Mouse (Mus musculus) gastrocnemius, adult 2 months (tissue): ENCODE results near the gene Rbms1. TPM values are rescaled to one million over a fixed set of nuclear protein-coding genes. Genes with fewer than 3 reads are reported as not detected.
A peak's percentile ranks its signal among the peaks of the same experiment; 100 is the strongest.

ENCODE experiments used
- DNase-seq: peaks from one replicate; pipeline ENCODE4 v3.0.0; 2022
- H3K27ac ChIP-seq: fragments of 200-600 bp; 2 replicates; pipeline ENCODE4 v1.8.1; 2022; ENCODE audit warnings: mild to moderate bottlenecking
- H3K4me3 ChIP-seq: fragments of 200-600 bp; 2 replicates; pipeline ENCODE4 v1.8.1; 2022; ENCODE audit warnings: mild to moderate bottlenecking, moderate library complexity
- CTCF ChIP-seq: fragments of 200-600 bp; IDR thresholded peaks from 2 replicates; pipeline ENCODE4 v1.8.1; 2022; ENCODE audit warnings: antibody characterized with exemption, mild to moderate bottlenecking, moderate library complexity
- intact Hi-C: fragments of 180-260 bp; cut with DNase I; formaldehyde crosslinking; loops from one replicate; pipeline ENCODE4 v1.15.1; 2025
- total RNA-seq, 2 experiments: library from RNA; stranded (reverse); gene quantifications; 2 replicates each; pipeline ENCODE4 v1.2.3; 2021

Gene Rbms1
- total RNA-seq, 2 experiments from 2014 or later, result 17.2 to 27.8 TPM

DNA sequence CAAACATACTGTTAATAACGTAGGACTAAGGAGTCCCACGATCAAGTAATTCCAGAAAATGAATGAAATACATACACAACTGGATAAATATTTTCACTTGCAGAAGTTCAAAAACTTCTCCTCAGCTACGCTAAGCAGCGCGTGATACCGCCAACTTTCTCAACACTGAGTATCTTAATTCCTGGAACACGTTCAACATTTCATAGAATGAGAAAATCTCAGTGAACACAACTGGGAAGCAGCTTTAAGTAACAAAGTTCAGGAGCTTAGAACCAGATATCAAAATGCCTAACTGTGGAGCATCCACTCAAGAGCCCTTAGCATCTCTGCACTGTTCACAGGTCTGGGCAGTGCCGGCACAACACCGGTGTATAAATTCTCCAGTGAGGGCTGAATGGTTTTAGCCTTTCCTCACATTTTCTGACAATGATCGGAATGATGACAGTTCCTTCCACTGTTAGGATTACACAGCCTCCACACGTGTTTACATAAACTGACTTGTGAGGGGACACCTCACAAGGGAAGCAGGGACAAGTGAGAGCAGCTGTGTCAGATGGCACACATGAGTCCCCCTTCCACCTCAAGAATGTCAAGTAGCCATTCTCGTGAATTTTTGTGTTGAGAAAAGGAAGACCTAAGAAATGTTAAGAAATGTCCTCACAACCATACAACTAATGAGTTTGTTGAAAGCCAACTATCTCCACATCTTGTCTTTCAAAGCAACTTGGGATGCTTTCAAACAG lies 93.8 kb downstream of the Rbms1 start:
- no peak for DNase-seq
- intact Hi-C loops, result no loop called here
- no peak overlapping the region for H3K4me3 ChIP-seq
- no peak for TF ChIP-seq CTCF
- no peak overlapping the region for H3K27ac ChIP-seq

DNA sequence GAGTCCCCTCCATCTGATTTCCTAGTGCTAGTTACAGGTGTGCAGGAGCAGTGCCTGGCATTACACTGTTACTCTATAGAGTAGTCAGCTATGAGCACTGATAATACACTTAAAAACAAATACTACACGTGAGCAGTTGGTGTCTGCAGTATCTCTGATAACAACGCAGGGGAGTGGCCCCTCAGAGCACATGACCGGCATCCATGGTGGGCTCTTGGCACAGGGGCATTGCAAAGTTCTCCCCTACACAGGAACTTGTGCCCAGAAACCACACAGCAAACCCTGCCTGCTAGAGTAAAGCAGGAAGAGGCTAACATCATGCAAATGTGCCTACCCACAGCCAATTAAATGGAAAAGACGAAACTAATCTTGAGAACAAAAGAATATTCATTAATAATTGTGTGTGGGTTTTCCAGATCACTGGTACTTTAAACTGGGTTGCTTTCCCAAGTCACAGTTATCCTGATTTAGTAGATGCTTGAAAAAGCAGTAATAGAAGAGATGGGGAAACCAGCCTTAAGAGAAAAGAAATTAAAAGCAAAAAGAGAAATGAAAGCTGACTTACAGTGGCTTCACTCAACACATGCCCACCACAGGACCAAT lies 94.8 kb downstream of the Rbms1 start:
- Histone ChIP-seq H3K4me3 (no peak overlapping the region), H3K27ac (no peak overlapping the region)
- no peak for TF ChIP-seq CTCF
- intact Hi-C loops, result no loop called here
- no peak for DNase-seq

DNA sequence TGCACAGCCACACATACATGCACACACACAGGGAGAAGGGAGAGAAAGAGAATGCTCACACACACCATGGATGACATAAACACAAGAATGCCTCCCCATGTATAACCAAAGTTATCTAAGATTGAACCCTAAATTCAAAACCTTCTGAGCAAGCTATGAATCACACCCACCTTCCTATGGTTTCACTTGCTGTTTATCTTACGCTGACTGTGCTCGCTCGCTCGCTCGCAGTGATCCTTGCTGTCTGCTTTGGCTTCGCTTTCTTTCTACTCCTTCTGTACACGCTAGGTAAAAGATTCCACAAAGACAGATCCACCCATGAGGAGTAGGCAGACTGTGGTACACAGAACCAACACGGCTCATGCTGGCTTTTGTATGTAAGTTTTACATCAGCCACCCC lies 95.7 kb downstream of the Rbms1 start:
- H3K4me3 ChIP-seq, result no peak overlapping the region
- no peak for DNase-seq
- intact Hi-C loops, result no loop called here
- TF ChIP-seq CTCF, result no peak
- H3K27ac ChIP-seq, result no peak overlapping the region

DNA sequence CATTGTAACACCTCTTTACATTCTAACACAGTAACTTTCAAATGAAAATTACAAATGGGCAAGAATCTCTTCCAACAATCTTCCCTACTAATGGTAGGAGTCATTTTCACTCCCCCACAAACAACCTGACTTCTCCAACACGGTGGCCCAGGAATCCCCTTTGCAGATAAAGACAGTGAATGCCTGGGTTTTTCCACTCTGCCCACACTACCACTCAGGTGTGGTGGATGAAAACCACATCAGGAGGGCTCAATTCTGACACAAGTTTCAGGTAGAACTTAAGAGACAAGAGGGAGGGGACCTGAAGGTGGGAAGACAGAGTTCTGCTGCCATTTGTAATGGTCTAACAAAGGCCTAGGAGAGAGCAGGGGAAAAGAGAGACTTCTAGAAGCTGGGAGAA lies 97.1 kb downstream of the Rbms1 start:
- H3K4me3 ChIP-seq, result no peak overlapping the region
- no peak overlapping the region for H3K27ac ChIP-seq
- intact Hi-C loops, result no loop called here
- no peak for TF ChIP-seq CTCF
- DNase-seq, result no peak

DNA sequence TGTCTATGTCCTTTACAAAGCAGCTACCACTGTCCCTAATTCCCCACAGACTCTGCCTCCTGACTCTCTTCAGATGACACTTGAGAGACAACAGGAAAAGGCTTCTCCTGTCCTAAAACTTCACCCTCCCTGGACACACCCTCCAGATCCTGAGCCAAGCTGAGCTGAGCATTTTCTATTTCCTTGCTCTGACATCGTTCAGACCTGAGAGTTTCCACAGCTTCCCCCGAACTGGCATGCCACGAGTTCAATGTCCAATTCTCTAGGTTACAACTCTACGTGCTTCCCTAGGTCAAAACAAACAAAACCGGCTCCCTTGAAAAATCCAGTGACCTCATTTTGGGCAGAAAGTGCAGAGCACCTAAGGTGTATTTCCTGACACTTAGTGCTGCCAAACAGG lies 98.0 kb downstream of the Rbms1 start:
- intact Hi-C loops, result no loop called here
- H3K27ac ChIP-seq, result peak overlapping the region; percentile 66
- H3K4me3 ChIP-seq, result peak overlapping the region; percentile 35
- TF ChIP-seq CTCF, result no peak
- DNase-seq, result peak; percentile 51

DNA sequence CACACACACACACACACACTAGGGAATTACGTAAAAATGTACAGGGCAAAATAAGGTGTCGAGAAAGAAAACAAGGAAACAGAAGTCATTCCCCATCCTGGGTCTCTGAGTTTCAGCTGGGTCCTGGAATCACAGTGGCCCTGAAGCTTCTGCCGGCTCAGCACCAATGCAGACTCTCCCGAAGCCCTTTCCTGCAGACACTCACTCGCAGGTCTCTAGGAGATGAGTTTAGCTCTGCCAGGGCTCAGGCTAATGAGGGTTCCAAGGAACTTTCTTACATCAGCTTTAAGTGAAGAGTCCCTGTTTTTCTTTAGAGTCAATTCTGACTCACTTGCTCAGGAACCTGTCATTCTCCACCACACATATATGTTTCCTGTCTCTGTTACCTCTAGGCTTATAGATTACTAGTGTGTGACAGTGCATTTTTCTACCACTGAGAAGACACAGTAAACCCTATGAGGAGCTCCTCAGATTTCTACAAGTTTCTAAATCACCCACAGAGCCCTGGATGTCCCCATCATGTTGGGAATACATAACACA lies 98.7 kb downstream of the Rbms1 start:
- Histone ChIP-seq H3K27ac (peak overlapping the region; percentile 66), H3K4me3 (no peak overlapping the region)
- no peak for DNase-seq
- intact Hi-C loops, result no loop called here
- TF ChIP-seq CTCF, result no peak

DNA sequence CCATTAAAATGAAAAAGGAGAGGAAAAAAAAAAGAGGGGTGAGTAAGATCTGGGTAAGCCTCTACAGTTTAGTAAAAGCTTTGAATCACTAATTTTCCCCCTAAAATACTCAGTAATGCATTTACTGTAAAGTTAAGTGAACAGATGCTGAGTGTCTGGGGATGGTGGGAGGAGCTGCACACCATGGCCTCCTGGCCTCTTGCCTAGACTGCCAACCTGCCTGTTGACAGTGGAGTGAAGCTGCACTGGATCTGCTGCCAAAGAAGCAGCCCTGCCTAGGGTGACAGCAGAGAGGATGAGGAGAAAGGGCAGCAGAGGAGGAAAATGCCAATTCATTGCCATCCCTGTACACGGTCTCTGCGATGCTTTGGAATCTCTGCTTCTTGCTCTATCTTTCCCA lies 99.2 kb downstream of the Rbms1 start:
- intact Hi-C loops, result no loop called here
- peak; percentile 63 for DNase-seq
- Histone ChIP-seq H3K4me3 (no peak overlapping the region), H3K27ac (peak overlapping the region; percentile 43; the same call in 1 of the 2 replicates)
- no peak for TF ChIP-seq CTCF

DNA sequence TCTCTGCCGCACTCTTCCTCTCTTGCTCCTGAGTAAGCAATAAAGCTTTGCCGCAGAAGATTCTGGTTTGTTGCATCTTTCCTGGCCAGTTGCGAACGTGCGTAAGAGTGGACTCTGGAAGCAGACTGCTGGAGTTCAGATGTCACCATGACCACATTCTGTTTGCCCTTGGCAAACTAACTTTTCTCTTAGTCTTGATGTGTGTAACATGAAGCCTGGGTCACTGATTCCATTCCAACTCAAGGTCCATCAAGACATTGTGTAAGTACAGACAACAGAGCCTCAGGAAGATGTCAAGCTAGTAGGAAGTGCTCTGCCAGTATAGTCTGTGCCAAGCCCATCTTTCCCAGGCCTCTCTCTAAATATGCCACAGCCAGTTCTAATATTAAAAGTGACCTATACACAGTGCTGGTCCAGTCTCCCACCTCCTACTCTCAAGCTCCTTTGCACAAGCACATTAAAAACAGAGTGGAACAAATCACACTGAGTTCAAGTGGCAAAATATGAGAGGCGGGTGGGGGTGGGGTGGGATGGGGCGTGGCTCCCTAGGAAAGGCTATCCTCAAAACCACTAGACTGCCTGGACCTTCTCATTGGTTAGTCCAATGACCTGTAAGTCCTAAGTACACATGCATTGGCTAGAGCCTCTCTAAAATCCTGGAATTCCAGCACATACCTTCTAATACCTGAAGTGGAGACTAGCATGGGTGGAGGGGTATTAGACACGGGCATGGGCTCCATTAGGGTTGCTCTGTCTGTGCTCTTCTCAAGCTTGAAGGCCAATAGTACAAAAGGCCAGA lies 99.9 kb downstream of the Rbms1 start:
- no peak for DNase-seq
- peak overlapping the region; percentile 43; the same call in 1 of the 2 replicates for H3K27ac ChIP-seq
- intact Hi-C loops, result no loop called here

DNA sequence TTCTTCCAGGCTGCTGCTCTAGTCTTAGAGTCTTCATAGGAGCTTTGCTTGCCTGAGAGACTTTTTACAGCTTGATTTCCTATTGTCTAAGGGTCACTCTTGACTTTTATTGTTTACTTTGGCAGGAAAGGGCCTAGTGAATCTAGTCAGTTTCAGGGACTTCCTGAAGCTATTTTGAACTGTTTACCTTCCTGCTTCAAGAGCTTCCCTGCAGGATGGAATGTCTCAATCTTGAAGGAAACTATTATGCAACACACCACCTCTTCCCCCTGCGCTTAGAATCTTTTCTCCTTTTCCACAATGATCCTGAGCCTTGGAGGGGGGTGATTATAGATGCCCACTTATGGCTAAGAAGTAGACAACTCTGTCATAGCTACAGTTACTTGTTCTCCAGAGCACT lies 104.9 kb downstream of the Rbms1 start:
- intact Hi-C loops, result no loop called here
- no peak for DNase-seq
- no peak for TF ChIP-seq CTCF
- no peak overlapping the region for H3K27ac ChIP-seq
- no peak overlapping the region for H3K4me3 ChIP-seq

More for the DNA sequence above, 99.9 kb downstream of the Rbms1 start:
- no peak overlapping the region for H3K4me3 ChIP-seq
- TF ChIP-seq CTCF, result no peak

DNA sequence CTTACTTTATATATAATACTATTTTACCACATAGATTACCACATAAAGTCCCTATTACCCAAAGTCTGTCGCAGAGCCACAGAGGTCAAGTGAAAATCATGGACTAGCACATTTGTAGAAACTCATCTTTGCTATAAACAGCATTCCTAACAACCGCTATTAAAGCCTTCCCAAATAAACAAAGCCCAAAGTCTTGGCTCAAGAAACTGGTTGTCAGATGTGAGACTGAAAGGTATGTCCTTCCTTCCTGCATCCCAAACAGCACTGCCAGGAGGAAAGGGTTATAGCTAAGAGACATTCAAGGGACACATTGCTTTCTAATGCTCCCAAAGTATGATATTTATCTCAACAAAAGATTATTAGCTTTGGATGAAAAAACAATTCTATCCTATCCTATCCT lies 106.9 kb downstream of the Rbms1 start:
- intact Hi-C loops, result no loop called here
- peak overlapping the region; percentile 78 for H3K27ac ChIP-seq
- TF ChIP-seq CTCF, result no peak
- DNase-seq, result no peak
- H3K4me3 ChIP-seq, result no peak overlapping the region

DNA sequence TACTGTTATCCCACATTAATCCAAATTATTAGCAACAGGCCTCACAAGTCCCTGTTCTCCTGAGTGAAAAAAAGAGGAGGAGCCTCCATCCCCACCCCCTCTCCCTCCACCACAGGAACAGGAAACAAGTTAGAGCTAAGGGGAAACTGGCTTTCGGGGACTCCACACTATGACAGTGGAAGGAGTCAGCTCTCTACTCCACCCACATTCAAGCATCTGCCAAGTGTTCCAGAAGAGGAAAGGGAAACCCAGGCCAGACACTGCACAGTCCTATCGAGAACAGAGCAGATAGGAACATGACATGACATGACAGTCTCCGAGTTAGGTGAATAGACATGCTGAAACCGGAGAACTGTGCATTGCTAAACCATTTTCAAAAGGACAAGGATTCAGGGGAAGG lies 108.0 kb downstream of the Rbms1 start:
- TF ChIP-seq CTCF, result no peak
- Histone ChIP-seq H3K4me3 (no peak overlapping the region), H3K27ac (peak overlapping the region; percentile 78)
- DNase-seq, result peak; percentile 60
- intact Hi-C loops, result no loop called here

DNA sequence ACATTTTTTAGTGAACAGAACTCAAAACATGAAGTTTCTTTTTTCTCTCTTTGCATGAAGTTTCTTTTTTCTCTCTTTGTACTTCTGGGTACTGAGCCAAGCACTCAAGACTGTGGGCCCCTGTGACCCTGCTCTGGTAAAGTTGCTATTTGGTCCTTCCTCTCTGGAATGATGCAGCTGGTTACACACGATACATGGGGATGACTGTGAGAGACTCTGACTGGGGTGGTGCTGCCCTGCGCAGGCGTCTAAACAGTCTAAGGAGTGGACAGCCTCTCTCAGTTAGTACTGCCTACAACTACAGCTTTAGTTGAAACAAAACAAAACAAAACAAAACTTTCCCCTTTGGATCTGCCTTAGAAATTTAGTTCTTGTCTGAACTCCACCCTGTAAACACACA lies 111.1 kb downstream of the Rbms1 start:
- Histone ChIP-seq H3K4me3 (peak overlapping the region; percentile 41; the same call in 1 of the 2 replicates), H3K27ac (peak overlapping the region; percentile 35; the same call in 1 of the 2 replicates)
- intact Hi-C loops, result loop anchor here (5.0 kb wide), 2 partner anchors 50 kb away; no protein-coding TSS in a partner anchor
- TF ChIP-seq CTCF, result no peak
- no peak for DNase-seq
